Mouse (Mus musculus) lung, postnatal 0 days (tissue): ENCODE measurements around the gene Asphd1. TPM values are rescaled to one million over a fixed set of nuclear protein-coding genes. Genes with fewer than 3 reads are reported as not detected.

ENCODE experiments used
- ATAC-seq: fragments of 200-750 bp; cut with Nextera tagmentation; 2 replicates; pipeline ENCODE4 v1.8.0; 2017; ENCODE audit warnings: moderate library complexity
- DNase-seq: peaks from one replicate; pipeline ENCODE4 v3.0.0-alpha.2; 2016; ENCODE audit warnings: low spot score
- H3K27ac ChIP-seq: fragments of 300-500 bp; sonication (generic); 2 replicates; pipeline ENCODE4 v1.5.1; 2014; ENCODE audit warnings: antibody characterized with exemption, mild to moderate bottlenecking, low read length, mixed read lengths
- H3K27me3 ChIP-seq: fragments of 300-500 bp; sonication (generic); replicated peaks from 2 replicates; pipeline ENCODE4 v1.6.1; 2014; ENCODE audit warnings: low read length, mixed read lengths; ENCODE audit not compliant: insufficient read depth
- H3K36me3 ChIP-seq: fragments of 300-500 bp; sonication (generic); 2 replicates; pipeline ENCODE4 v1.6.1; 2014; ENCODE audit warnings: low read length, mixed read lengths; ENCODE audit not compliant: insufficient read depth
- H3K4me1 ChIP-seq: fragments of 300-500 bp; sonication (generic); 2 replicates; pipeline ENCODE4 v1.6.1; 2014; ENCODE audit warnings: antibody characterized with exemption, low read depth, low read length, mixed read lengths; ENCODE audit not compliant: insufficient read depth
- H3K4me2 ChIP-seq: fragments of 300-500 bp; sonication (generic); replicated peaks from 2 replicates; pipeline ENCODE4 v1.6.1; 2014; ENCODE audit warnings: low read depth, mild to moderate bottlenecking, low read length, moderate library complexity, mixed read lengths
- H3K4me3 ChIP-seq: fragments of 300-500 bp; sonication (generic); 2 replicates; pipeline ENCODE4 v1.5.1; 2014; ENCODE audit warnings: low read depth, low read length
- H3K9ac ChIP-seq: fragments of 300-500 bp; sonication (generic); replicated peaks from 2 replicates; pipeline ENCODE4 v1.6.1; 2014; ENCODE audit warnings: low read depth, mild to moderate bottlenecking
- H3K9me3 ChIP-seq: fragments of 300-500 bp; sonication (generic); 2 replicates; pipeline ENCODE4 v1.6.1; 2016; ENCODE audit warnings: low read length, mixed read lengths
- CTCF ChIP-seq: IDR thresholded peaks from 2 replicates; pipeline ENCODE4 v1.5.1; 2016; ENCODE audit warnings: antibody characterized with exemption, mild to moderate bottlenecking
- EP300 ChIP-seq: IDR thresholded peaks from 2 replicates; pipeline ENCODE4 v1.6.1; 2016; ENCODE audit warnings: antibody characterized with exemption, mild to moderate bottlenecking, control low read depth
- WGBS: fragments of 180-500 bp; shearing (Covaris S2); extraction: QIAGEN DNeasy Blood & Tissue Kit; methylation state at CpG from one replicate; pipeline ENCODE4 v1.1.7; 2014; 5-methylcytosine and 5-hydroxymethylcytosine counted together
- polyA plus RNA-seq: library from polyadenylated mRNA; unstranded; fragments of >200 nt; fragmentation: Nextera tagmentation; extraction: Ambion mirVana; gene quantifications from 2 replicates; pipeline ENCODE4 v1.2.1, GENCODE M21; 2015

The Asphd1 gene
- polyA plus RNA-seq: not detected in 2 replicates

DNA sequence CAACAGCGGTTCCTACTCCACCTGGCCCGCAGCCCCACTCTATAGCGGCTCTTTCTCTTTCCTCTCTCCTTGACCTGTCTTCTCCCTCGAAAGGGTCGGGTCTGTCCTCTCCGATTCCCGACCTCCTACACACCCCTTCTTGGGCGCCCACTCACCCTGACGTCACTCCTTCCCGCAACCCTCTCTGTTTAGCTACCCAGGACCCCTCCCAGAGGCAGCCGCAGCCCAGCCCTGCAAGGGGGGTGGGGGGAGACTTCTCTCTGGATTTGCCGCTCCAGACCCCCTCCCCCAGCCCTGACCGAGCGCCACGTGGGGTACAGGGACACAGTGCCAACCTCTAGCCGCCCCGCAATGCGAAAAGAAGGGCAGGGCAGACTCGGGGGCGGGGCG lies at the start of gene Asphd1:
Asphd1 (minus strand) TSS at position 180 of the 390 bp plus-strand sequence.
- Histone ChIP-seq H3K4me1 (peaks cover 5% of the 10 kb centered on the region; the same call in 1 of the 2 replicates), H3K9ac (no peak within 1 kb of the TSS), H3K27ac (no peak within 1 kb of the TSS), H3K4me2 (peak within 1 kb of the TSS; percentile 87), H3K4me3 (peak within 1 kb of the TSS; percentile 38), H3K36me3 (no peaks in the 10 kb centered on the region; the same call in 1 of the 2 replicates), H3K9me3 (no peaks in the 10 kb centered on the region), H3K27me3 (peaks cover 13% of the 10 kb centered on the region)
- WGBS: 1% methylated on average over 18 of the region's 21 CpGs
- TF ChIP-seq EP300: no peak
- TF ChIP-seq CTCF: no peak
- DNase-seq: no peak
- peak; percentile 2; the same call in 1 of the 2 replicates for ATAC-seq

GRCm38 (mm10) chr7:126996449-126996848 lies 47.1 kb upstream of the Asphd1 start:
- no peaks in the 10 kb centered on the region for H3K27me3 ChIP-seq
- ATAC-seq: no peak
- WGBS: 85% methylated on average over 4 of the region's 4 CpGs

DNA sequence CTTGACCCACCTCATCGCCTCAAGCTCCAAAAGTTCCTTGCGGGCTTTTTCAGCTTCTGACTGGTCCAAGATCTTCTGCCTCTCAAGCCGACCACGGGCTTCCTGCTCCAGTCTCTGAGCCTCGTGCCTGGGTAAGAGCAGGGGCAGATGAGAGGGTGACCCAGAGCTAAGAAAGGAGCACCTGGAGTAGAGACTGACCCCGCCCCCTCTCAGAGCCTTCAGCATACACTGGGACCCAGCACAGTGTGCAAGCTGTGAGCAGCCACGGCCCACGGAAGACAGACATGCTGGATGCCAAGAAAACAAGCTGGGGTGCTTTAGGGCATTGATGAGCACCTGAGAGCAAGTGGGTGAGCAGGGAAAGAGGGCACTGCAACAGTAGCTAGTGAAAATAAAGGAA lies 39.4 kb upstream of the Asphd1 start:
- WGBS: 49% methylated on average over 8 of the region's 8 CpGs
- Histone ChIP-seq H3K27me3 (no peaks in the 10 kb centered on the region), H3K4me2 (no peak overlapping the region), H3K9ac (no peak overlapping the region), H3K4me1 (no peaks in the 10 kb centered on the region), H3K27ac (no peak overlapping the region), H3K4me3 (no peak overlapping the region), H3K36me3 (peaks cover 13% of the 10 kb centered on the region), H3K9me3 (no peaks in the 10 kb centered on the region)
- TF ChIP-seq CTCF: no peak
- no peak for ATAC-seq
- DNase-seq: no peak

More at GRCm38 (mm10) chr7:126996449-126996848, 47.1 kb upstream of the Asphd1 start:
- no peak overlapping the region for H3K4me3 ChIP-seq
- no peaks in the 10 kb centered on the region for H3K9me3 ChIP-seq
- H3K9ac ChIP-seq: no peak overlapping the region
- H3K4me1 ChIP-seq: no peaks in the 10 kb centered on the region
- H3K4me2 ChIP-seq: no peak overlapping the region
- no peak overlapping the region for H3K27ac ChIP-seq
- DNase-seq: no peak
- peak; percentile 39 for TF ChIP-seq CTCF
- TF ChIP-seq EP300: no peak
- H3K36me3 ChIP-seq: peaks cover 29% of the 10 kb centered on the region

GRCm38 (mm10) chr7:126986319-126986718 lies 36.9 kb upstream of the Asphd1 start:
- Histone ChIP-seq H3K9ac (no peak overlapping the region), H3K9me3 (no peaks in the 10 kb centered on the region), H3K36me3 (peaks cover 9% of the 10 kb centered on the region), H3K27ac (no peak overlapping the region), H3K4me1 (no peaks in the 10 kb centered on the region), H3K4me2 (no peak overlapping the region), H3K27me3 (no peaks in the 10 kb centered on the region), H3K4me3 (no peak overlapping the region)
- 37% methylated on average over 9 of the region's 9 CpGs for WGBS
- ATAC-seq (peak; percentile 77), DNase-seq (peak; percentile 70)
- TF ChIP-seq CTCF (peak; percentile 80), EP300 (no peak)

- WGBS: 32% methylated on average over 10 of the region's 10 CpGs
- peak; percentile 39 for DNase-seq
- H3K36me3 ChIP-seq: peaks cover 9% of the 10 kb centered on the region
- TF ChIP-seq CTCF (no peak), EP300 (no peak)
- peak; percentile 38 for ATAC-seq
- no peaks in the 10 kb centered on the region for H3K4me1 ChIP-seq
- H3K4me2 ChIP-seq: no peak overlapping the region
- no peak overlapping the region for H3K4me3 ChIP-seq
- H3K27me3 ChIP-seq: no peaks in the 10 kb centered on the region
- H3K9ac ChIP-seq: no peak overlapping the region
- no peak overlapping the region for H3K27ac ChIP-seq
- H3K9me3 ChIP-seq: no peaks in the 10 kb centered on the region
Observed at GRCm38 (mm10) chr7:126984667-126985444, 35.5 kb upstream of the Asphd1 start.

DNA sequence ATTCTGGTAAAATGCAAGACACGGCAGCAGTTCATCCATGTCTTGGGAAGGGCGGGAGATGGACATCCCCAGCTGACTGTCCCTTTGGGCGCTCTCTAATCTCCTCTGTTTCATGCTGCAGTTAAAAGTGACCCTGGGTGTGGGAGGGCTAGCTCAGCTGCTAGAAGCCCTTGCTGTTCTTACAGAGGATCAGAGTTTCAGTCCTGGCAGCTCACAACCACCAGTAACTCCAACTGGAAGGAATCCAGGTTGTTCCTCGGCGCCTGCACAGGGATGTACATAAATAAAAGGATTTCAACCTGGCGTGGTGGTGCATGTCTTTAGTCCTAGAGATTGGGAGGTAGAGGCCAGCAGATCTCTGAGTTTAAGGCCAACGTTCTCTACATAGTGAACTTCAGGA lies 33.7 kb upstream of the Asphd1 start:
- Histone ChIP-seq H3K9ac (no peak overlapping the region), H3K36me3 (peaks cover 7% of the 10 kb centered on the region), H3K4me3 (no peak overlapping the region), H3K4me1 (no peaks in the 10 kb centered on the region), H3K4me2 (no peak overlapping the region), H3K9me3 (no peaks in the 10 kb centered on the region), H3K27me3 (no peaks in the 10 kb centered on the region), H3K27ac (no peak overlapping the region)
- TF ChIP-seq CTCF: no peak
- TF ChIP-seq EP300: no peak
- no peak for ATAC-seq
- DNase-seq: no peak
- WGBS: 72% methylated on average over 7 of the region's 7 CpGs
